Mouse (Mus musculus): ENCODE measurements around the gene Pld1.
"Not testable (repeated sequence)": the region's sequence is repeated elsewhere in the genome, so short reads cannot be mapped to it uniquely, and the experiment has no call there.

Gene Pld1

DNA sequence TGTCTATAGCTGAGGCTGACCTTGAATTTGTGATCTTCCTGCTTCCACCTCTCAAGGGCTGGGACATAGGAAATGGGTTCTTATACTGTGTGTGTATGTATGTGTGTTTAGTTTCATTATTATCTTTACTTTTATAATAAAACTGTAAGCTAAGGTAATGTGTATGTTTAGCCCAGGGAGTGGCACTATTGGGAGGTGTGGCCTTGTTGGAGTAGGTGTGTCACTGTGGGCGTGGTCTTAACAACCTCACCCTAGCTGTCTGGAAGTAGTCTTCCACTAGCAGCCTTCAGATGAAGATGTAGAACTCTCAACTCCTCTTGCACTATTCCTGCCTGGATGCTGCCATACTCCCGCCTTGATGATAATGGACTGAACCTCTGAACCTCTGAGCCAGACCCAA, 6.9 kb downstream of the Pld1 start:
- DNase-seq = not testable (repeated sequence)

DNA sequence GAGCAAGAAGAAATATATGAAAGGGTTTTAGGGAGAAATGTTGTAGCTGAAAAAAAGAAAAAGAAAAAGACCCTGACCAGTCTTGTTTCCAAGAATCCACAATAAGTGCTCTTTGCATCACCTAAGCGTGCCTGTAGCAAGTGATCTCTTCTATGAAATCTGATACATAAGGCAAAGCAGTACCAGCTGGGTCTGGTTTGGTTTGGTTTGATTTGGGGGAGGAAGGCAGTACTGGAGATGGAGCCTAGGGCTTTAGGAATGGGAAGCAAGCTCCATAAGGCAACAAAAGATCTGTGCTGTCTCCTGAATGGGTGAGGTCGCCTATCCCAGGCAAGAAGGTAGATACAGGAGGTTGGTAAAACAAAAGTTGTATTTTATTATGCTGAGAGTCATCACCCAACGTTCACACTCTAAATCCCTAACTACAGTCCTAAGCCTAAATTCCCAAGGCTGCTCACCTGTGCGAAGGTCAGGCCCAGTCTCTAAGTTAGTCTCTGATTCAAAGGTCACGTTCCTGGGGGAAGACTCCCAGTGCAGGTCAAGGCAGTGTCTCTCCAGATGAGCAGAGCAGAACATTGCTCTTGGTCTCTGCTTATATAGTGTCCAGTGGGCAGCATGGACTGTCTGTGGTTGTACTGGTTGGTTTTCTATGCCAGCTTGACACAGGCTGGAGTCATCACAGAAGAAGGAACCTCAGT, 10.8 kb downstream of the Pld1 start:
- no peak for DNase-seq

DNA sequence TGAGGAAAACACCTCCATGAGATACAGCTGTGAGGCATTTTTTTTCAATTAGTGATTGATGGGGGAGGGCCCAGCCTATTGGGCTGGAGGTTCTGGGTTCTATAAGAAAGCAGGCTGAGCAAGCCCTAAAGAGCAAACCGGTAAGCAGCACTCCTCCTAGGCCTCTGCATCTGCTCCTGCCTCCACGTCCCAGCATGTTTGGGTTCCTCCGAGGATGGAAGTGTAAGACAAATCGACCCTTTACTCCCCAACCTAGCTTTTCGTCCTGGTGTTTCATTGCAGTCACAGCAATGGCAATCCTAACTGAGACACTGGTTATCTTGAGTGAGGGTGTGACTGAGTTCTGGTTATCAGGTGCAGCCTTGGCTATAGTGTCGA, 11.4 kb downstream of the Pld1 start:
- DNase-seq = no peak

DNA sequence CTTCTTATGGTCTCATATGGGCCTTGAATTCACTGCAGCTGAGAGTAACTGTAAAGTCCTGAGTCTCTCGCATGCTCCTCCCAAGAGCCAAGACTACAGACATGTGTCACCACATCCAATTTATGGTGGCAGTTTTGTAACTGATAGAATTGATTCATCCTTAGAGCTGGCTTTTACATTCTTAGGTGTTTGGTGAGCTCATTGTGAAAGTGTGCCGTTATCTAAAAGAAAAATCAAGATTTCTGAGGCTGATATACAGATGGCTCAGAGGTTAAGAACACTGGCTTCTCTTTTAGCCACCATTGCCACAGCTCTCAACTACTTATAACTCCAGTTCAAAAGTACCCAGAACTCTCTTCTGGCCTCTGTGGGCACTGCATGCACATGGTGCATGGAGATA, 12.2 kb downstream of the Pld1 start:
- DNase-seq = no peak

DNA sequence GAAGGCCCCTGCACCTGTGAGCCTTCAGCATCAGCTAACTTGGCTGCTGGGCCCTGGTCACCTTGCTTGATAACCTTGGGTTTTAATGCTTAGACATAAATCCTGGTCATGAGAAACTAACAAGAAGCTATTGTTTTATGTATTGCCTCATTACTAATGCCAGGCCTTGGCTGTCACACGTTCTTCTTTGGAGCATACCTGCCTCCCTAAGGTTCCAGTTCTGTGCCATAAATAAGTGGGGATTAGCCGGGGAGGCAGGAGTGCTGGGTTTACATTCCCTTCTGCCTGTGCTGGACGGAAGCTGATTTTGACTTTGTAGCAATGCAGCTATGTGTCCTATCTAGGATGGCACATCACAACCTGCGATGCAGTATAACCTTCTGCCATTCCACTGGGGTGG, 13.2 kb downstream of the Pld1 start:
- no peak for DNase-seq

DNA sequence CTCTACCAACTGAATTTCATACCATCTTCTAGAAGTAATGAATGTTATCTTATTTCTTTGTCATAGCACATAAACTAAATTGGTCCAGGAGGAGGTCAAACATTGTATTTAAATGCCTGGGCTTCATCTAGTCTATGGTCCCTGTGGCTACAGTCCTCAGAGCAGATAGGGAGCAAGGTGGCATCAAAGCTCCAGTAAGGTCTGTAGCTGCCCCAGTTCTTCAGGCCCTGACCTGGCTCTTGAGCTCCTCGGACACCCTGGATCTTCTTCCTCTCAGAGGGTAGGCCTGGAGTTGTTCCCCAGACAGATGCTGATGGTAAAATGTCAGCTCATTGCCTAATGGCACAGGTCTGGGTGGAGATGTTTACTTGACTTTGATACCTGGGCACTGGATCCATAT, 17.5 kb downstream of the Pld1 start:
- DNase-seq = no peak

DNA sequence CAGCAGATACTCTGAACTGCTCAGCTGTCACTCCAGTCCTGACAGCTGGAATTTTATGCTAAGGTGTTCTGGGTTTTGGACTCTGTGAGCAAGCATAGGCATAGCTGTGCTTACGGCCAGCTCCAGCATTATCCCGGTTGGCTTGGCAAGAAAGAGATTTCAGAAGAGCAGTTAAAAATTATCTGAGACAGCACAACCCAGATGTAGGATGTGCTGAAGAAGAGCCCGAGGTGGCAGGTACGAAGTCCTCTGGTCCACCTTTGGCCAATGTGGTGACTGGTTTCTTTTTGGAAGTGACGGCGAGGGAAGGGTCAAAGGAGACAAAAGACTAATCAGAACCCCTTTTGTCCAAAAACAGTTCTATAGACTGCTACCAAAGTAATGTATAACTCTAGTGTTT, 20.7 kb downstream of the Pld1 start:
- DNase-seq = no peak

DNA sequence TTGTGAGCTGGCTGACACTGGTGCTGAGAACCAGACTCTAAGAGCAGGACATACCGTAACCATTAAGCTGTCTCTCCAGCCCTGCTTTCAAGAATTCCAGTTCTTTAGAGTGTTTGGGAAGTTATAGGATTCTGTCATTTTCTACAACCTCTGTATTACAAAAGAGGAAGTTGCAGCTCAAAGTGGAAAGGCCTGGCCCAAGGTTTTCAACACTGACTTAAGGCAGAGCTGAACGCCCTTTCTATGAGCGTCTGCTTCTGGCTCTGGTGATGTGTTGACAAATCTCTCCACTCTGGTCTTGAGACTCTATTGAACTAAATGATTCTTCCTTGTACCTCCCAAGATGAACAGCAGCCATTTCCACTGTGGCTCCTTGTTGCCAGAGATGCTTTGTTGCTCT, 22.7 kb downstream of the Pld1 start:
- DNase-seq = no peak

DNA sequence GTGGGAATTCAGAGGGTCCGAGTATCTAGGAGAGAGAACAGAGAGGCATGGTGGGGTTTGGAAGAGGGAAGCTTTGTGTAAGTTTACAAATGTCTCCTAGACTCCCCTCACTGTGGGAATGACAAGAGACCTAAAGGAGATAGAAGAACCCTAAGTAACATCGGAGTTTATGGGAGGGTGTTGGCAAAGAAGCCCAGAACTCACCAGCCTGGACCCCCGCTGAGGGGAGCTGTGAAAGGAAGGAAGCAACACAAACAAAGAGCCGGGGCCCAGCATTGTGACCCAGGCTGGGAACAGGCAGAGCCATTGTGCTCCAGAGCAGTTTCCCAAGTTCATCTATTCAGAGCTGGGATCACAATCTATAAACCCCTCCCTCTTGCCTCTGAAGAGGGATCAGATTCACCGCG, 25.3 kb downstream of the Pld1 start:
- DNase-seq = no peak

DNA sequence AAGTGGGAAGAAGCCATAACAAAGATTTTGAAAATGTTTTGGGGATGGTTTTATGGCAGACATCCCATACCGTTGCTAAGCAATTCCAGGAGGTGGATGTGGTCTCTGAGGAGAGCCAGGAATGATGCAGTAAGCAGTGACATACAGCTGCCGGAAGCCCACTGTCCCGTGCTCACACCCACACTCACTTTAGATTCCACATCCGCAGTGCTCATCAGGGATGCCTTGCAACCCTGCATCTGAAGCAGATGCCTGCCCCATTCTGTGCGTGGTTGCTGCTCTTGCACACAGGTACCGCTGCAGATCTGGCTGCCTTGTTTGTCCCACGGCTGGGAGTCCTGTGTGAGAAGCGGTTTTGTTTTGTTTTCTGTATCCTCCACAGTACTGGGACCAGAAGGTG, 30.2 kb downstream of the Pld1 start:
- no peak for DNase-seq

DNA sequence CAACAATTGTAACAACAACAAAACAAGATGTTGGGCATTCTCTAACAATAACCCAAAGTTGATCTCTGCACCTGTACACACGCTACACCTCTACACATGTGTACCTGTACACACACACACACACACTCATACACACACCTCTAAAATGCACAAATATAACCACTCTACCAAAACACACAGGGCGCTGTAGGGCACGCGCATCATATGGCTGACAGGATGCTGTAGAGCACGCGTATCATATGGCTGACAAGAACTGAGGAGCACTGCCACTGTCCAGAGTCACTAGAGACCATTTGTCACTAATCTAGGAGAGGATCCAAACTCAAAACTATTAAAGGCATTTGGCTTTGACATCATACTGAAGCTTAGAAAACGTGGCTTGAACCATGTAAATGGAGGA, 35.4 kb downstream of the Pld1 start:
- no peak for DNase-seq

DNA sequence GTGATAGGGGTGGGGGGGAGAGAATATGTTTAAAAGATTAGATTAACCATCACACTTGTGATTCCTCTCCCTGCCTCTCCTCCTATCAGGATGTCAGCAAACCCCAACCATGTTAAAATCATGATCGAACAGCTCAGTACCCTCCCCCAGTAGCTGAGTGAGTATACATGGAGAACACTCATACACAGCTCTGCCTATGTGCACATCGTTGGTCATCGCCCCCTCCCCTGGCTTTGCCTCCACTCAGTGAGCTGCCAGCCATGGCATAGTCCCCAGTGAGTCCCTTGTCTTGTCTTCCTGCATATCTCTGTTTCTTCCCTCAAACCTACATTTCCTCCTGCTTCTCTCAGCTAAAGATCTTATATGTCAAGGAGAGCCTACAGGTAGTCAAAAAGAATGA, 36.5 kb downstream of the Pld1 start:
- no peak for DNase-seq

DNA sequence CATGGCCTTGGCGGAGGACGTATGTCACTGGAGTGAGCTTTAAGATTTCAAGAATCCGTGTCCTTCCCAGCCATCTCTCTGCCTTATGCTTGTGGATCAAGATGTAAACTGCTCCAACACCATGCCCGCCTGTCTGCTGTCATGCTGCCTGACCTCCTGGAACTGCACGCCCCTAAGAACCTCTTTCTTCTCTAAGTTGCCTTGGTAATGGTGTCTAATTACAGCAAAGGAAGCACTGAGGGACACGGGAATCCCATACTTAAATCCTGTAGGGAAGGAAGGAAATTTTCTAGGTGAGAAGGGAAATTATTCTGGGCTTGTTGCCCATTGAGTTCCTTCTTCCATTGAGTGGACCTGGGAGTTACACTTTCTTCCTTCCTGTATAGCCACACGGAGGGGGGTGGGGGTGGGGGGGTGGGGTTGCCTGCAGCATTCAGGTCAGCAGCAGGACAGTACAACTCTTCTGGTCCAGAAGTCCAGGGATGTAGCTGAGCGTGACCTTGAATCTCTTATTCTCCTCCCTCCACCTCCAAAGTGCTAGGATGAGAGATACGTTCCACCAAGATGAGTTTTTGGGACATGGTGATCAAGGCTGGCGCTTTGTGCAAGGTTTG, 38.5 kb downstream of the Pld1 start:
- DNase-seq = no peak

DNA sequence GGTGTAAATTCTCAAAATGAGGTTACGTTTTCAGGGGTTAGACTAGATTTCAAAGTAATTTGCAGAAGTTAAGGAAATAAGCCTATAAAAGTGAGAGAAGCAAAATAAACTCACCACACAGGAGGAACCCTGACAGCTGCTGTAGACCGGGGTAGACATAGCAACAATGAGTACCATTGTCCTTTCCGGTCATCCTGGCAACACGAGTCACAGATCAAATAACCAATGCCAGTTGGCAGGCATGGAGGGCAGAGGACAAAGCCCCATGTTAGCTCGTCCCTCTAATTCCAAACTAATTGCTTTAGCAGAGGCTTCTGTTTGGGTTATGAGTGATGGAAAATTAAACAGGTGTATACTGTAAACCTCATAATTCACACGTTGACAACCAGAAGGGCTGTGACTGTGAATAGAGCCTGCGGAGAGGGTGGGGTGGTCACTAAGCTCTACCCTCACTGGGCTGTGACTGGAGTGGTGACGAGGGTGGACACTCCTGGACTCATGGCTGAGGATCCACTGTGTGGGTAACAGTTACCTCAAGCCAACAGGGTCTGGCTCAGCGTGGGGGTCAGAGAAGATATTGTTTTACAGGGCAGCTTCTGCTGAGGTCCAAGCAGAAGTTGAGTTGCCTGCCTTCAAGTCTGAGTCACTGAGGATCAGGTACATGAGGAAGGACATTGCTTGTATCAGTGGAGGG, 39.7 kb downstream of the Pld1 start:
- DNase-seq = no peak

DNA sequence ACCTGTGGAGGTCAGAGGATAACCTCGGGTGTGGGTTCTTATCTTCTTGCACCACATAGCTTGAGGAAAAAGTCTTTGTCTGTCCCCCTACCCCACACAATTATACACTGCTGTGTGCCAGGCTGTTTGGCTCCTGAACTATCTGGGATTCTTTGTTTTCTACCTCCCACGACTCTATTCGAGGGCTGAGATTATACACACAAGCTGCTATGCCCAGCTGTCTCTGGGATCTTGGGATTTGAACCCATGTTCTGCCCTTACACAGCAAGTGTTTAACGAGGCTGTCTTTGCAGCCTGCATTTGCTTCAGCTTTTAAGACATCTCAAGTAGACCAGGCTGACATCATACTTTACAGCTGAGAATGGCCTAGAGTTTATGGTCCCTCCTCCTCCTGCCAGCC, 43.1 kb downstream of the Pld1 start:
- DNase-seq = no peak

DNA sequence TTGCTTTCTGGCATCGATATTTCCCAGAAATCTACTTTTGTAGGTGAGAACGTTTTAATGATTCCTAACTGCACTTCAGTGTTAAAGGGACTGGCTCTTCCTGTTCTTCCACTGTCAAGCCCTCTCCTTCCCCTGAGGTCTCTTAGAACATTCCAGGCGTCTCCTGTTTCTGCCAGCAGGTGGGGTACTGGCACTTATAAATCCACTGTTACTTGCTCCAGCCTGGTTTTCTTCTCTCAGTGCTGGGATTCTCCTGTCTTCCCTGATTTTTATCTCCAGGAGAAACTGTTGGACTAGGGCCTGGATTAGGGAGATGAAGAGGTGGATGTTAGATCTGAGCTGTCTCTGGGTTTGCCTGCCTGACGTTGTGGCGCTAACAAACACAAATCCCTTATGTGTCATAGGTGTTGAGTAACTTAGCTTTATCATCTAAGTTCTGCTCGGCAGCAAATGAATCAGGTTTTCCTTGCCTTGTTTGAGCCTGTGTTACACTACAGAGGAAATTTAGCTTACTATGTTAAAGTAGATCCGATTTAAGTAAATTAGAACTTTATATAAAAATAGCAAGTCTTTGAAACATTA, 44.0 kb downstream of the Pld1 start:
- peak; percentile 39 for DNase-seq

DNA sequence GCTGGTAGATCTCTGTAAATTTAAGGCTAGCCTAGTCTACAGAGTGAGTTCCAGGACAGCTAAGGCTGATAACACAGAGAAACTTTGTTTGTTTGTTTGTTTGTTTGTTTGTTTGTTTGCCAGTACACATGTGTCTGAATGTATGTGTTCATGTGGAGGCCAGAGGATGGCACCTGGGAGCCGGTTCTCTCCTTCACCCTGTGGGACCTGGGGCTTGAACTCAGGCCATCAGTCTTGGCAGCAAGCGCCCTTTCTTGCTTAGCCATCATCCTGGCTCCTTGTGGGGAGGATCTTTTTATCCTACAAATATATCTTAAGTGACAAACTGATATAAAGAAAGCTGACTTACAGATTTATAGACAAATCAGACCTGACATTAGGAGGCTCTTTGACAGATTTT, 44.8 kb downstream of the Pld1 start:
- no peak for DNase-seq

DNA sequence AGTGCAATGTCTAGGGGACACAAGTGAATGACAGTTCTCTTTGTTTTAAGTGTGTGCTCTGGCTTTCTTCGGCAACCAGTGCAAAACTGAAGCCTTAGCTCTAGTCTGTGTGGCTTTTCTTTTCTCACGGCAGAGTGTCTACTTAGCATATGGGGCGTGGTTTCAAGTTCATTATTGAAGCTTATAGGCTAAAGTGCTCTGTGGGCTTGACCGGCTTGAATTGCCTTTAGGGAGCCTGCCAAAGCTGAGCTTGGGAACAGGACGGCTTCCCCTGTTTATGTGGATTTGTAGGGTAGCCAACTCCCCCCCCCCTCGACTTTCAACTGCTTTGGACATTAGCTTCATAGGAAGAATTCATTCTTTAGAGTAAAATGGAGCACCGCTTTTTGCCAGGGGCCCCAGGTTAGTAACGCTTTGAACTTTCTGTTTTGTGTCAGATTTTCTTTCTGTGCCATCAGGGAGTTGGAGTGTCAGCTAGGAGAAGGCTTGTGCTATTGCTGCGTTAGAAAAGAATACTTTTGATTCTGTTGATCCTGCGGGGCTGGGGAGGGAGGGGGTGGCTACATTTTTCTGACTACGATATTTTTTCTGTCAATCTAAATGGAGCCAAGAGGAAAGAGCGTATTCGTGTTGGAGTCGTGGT, 45.6 kb downstream of the Pld1 start:
- peak; percentile 40 for DNase-seq

DNA sequence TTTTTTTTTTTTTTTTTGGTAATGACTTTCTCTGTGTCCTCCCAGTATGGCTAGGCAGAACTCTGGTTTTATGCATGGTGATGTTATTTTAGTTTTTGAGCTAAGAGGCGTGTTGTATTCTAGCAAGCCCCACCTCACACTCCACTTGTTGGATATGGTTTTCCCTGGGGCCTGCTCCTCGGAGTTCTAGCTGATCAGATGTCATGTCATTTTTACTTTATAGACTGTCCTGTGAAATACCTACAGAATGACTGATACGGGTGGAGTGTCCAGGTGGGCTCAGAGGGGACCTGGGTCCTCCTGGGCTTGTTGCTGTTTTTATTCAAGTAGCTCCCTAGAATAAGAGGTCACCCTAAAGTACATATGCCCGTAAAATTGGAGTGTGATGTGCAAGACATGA, 46.1 kb downstream of the Pld1 start:
- no peak for DNase-seq

DNA sequence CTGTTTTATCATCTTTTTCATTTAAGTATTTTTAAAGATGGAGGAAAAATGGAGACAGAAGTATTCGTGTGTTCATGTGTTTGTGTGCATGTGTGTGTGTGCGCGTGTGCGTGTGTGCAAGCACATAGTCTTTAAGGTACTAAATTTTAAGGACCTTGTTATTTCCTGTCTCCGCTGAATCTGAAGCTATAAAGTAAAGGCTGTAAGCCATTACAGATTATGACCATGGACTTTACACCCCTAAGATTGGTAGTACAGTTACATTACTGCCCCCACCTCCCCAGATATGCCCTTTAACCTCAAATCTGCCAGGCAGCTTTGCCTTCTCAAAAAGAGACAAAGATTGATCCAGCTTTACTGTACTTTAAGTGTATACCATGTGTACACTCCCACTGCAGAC, 46.8 kb downstream of the Pld1 start:
- no peak for DNase-seq

DNA sequence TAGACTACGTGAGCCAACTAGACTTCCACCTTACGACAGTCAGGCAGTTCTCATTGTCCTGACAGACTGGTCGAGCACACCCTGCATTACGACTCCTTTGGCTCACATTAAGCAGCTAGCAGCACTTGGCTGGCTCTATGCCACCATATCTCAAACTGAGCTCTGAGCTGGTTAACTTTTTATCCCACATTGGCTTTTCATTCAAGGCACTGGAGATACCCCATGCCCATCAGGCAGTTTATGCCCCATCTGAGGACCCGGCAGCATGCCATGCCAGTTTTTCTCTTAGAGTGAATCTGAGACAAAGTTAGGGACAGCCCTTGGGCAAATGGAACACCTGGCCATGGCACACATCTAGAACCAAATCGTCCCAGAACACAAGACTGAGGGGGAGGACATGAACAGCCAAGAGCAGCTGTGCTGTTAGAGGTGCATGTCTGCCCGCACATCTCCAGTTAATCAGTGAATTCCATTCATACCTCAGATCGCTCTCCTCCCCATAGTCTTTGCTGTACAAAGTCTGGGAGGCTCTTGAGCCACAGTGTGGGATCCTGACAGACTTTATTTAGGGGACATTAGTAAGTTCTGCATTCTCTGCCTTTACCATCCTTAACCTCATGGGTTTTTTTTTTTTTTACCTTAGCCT, 49.5 kb downstream of the Pld1 start:
- DNase-seq = no peak

DNA sequence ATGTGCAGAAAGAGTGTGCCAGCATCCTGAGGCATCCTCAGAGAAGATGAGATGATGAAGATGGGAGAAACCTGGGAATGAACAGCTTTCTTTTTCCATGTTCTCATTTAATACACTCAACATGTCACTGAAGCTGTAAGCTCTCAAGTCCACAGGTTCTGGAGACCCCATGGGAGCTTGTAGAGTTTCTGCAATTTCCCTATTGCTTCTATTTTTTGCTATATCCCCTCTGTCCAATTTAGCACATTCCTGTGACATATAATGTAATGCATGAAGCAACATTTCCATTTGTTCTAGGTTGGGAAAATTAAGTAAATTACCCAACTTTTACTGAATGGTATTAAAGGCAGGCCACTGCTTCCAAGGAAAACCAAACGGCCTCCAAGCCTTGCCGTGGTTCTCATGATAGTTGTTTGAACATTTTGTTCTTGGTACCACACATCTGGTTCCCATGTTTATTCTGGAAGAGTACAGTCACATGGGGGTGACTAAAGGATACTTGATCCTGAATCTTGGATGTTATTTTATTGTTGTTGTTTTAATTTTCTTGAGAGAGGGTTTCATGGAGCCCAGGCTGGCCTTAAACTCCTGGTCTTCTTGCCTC, 52.7 kb downstream of the Pld1 start:
- DNase-seq = no peak

All from thymus, postnatal 4 days (tissue).